Mouse (Mus musculus) lung, embryonic 15.5 days (tissue): ENCODE results near the gene Igsf9. TPM values are rescaled to one million over a fixed set of nuclear protein-coding genes. Genes with fewer than 3 reads are reported as not detected.

ENCODE experiments used
- ATAC-seq: fragments of 200-750 bp; cut with Nextera tagmentation; 2 replicates; pipeline ENCODE4 v1.8.0; 2017; ENCODE audit warnings: moderate number of reproducible peaks, borderline replicate concordance; ENCODE audit not compliant: low FRiP score, low TSS enrichment; ENCODE audit errors: extremely low read depth
- H3K27ac ChIP-seq: fragments of 300-500 bp; sonication (generic); 2 replicates; pipeline ENCODE4 v1.5.1; 2015; ENCODE audit warnings: moderate library complexity, mild to moderate bottlenecking, inconsistent platforms
- H3K27me3 ChIP-seq: fragments of 300-500 bp; sonication (generic); 2 replicates; pipeline ENCODE4 v1.6.1; 2015; ENCODE audit warnings: inconsistent platforms
- H3K36me3 ChIP-seq: fragments of 300-500 bp; sonication (generic); 2 replicates; pipeline ENCODE4 v1.6.1; 2015; ENCODE audit warnings: inconsistent platforms
- H3K4me1 ChIP-seq: fragments of 300-500 bp; sonication (generic); 2 replicates; pipeline ENCODE4 v1.6.1; 2015; ENCODE audit warnings: inconsistent platforms
- H3K4me2 ChIP-seq: fragments of 300-500 bp; sonication (generic); 2 replicates; pipeline ENCODE4 v1.6.1; 2015; ENCODE audit warnings: inconsistent platforms, mild to moderate bottlenecking, moderate library complexity
- H3K4me3 ChIP-seq: fragments of 300-500 bp; sonication (generic); 2 replicates; pipeline ENCODE4 v1.5.1; 2015; ENCODE audit warnings: mild to moderate bottlenecking, inconsistent platforms
- H3K9ac ChIP-seq: fragments of 300-500 bp; sonication (generic); 2 replicates; pipeline ENCODE4 v1.6.1; 2015; ENCODE audit warnings: inconsistent platforms
- H3K9me3 ChIP-seq: fragments of 300-500 bp; sonication (generic); 2 replicates; pipeline ENCODE4 v1.6.1; 2016; ENCODE audit warnings: inconsistent platforms
- WGBS: fragments of 180-500 bp; shearing (Covaris S2); methylation state at CpG from one replicate; pipeline ENCODE4 v1.1.7; 2015; 5-methylcytosine and 5-hydroxymethylcytosine counted together
- polyA plus RNA-seq: library from polyadenylated mRNA; unstranded; fragments of >200 nt; fragmentation: Nextera tagmentation; extraction: Ambion mirVana; gene quantifications from 2 replicates; pipeline ENCODE4 v1.2.1, GENCODE M21; 2015

Gene Igsf9
- polyA plus RNA-seq = 21.7 and 22.5 TPM in 2 replicates

- H3K36me3 ChIP-seq = no peaks in the 10 kb centered on the region
- H3K9ac ChIP-seq = peak within 1 kb of the TSS; percentile 43
- H3K9me3 ChIP-seq = no peaks in the 10 kb centered on the region
- peak within 1 kb of the TSS; percentile 56 for H3K4me3 ChIP-seq
- peak within 1 kb of the TSS; percentile 76 for H3K4me2 ChIP-seq
- no peaks in the 10 kb centered on the region for H3K27me3 ChIP-seq
- WGBS = 0% methylated on average over 38 of the region's 38 CpGs
- peak within 1 kb of the TSS; percentile 92 for H3K27ac ChIP-seq
- ATAC-seq = peak; percentile 95
- H3K4me1 ChIP-seq = peaks cover 33% of the 10 kb centered on the region
Observed at GRCm38 (mm10) chr1:172481540-172482280, at the start of gene Igsf9. Igsf9 (plus strand) TSS chr1:172481788.

- WGBS = 9% methylated on average over 4 of the region's 4 CpGs
- H3K4me3 ChIP-seq = no peak overlapping the region
- H3K36me3 ChIP-seq = no peaks in the 10 kb centered on the region
- H3K9me3 ChIP-seq = no peaks in the 10 kb centered on the region
- H3K9ac ChIP-seq = no peak overlapping the region
- no peak overlapping the region; the same call in 1 of the 2 replicates for H3K27ac ChIP-seq
- ATAC-seq = peak; percentile 76
- peaks cover 16% of the 10 kb centered on the region for H3K4me1 ChIP-seq
- no peaks in the 10 kb centered on the region for H3K27me3 ChIP-seq
- H3K4me2 ChIP-seq = no peak overlapping the region
Observed at GRCm38 (mm10) chr1:172431836-172432586, 49.6 kb upstream of the Igsf9 start.

DNA sequence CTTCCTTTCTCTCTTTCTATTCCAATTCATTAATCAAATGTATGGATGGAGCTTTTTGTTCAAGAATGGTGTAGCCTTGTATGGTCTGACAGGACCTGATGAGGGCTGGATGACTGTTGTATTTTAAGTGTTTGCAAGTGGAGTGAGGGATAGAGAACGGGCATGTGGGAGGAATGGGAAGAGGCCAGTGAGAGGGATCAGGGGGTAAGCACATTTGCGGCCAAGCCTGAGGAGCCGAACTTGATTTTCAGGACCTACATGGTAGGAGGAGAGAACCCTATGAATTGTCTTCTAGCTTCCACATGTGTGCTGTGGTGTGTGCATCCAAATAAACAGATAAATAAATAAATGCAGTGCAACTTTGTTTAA lies 49.0 kb upstream of the Igsf9 start:
- 60% methylated on average over 3 of the region's 3 CpGs for WGBS
- no peak overlapping the region for H3K4me2 ChIP-seq
- no peak overlapping the region; the same call in 1 of the 2 replicates for H3K27ac ChIP-seq

GRCm38 (mm10) chr1:172433012-172433850 lies 48.4 kb upstream of the Igsf9 start:
- no peak overlapping the region for H3K27ac ChIP-seq
- 55% methylated on average over 20 of the region's 20 CpGs for WGBS
- H3K36me3 ChIP-seq = no peaks in the 10 kb centered on the region
- H3K9ac ChIP-seq = no peak overlapping the region
- no peak for ATAC-seq
- peaks cover 16% of the 10 kb centered on the region for H3K4me1 ChIP-seq
- no peak overlapping the region for H3K4me3 ChIP-seq
- H3K4me2 ChIP-seq = no peak overlapping the region
- H3K27me3 ChIP-seq = no peaks in the 10 kb centered on the region
- H3K9me3 ChIP-seq = no peaks in the 10 kb centered on the region

More for the DNA sequence above, 49.0 kb upstream of the Igsf9 start:
- peaks cover 16% of the 10 kb centered on the region for H3K4me1 ChIP-seq
- H3K9me3 ChIP-seq = no peaks in the 10 kb centered on the region
- no peak overlapping the region for H3K9ac ChIP-seq
- no peak overlapping the region for H3K4me3 ChIP-seq
- ATAC-seq = no peak
- no peaks in the 10 kb centered on the region for H3K36me3 ChIP-seq
- H3K27me3 ChIP-seq = no peaks in the 10 kb centered on the region

- no peak for ATAC-seq
- Histone ChIP-seq H3K36me3 (no peaks in the 10 kb centered on the region), H3K9ac (no peak overlapping the region), H3K9me3 (no peaks in the 10 kb centered on the region), H3K4me1 (peaks cover 16% of the 10 kb centered on the region), H3K27me3 (no peaks in the 10 kb centered on the region), H3K4me2 (no peak overlapping the region), H3K4me3 (no peak overlapping the region), H3K27ac (no peak overlapping the region)
- WGBS = 76% methylated on average over 4 of the region's 4 CpGs
Observed at GRCm38 (mm10) chr1:172433851-172434165, 47.8 kb upstream of the Igsf9 start.

- H3K9ac ChIP-seq = no peak overlapping the region
- no peak overlapping the region for H3K4me2 ChIP-seq
- H3K27ac ChIP-seq = no peak overlapping the region
- no peak for ATAC-seq
- H3K4me1 ChIP-seq = peaks cover 11% of the 10 kb centered on the region
- 27% methylated on average over 6 of the region's 6 CpGs for WGBS
- H3K9me3 ChIP-seq = no peaks in the 10 kb centered on the region
- no peak overlapping the region for H3K4me3 ChIP-seq
- no peaks in the 10 kb centered on the region for H3K36me3 ChIP-seq
- no peaks in the 10 kb centered on the region for H3K27me3 ChIP-seq
Observed at GRCm38 (mm10) chr1:172436785-172437184, 44.8 kb upstream of the Igsf9 start.

GRCm38 (mm10) chr1:172438621-172439020 lies 43.0 kb upstream of the Igsf9 start:
- no peaks in the 10 kb centered on the region for H3K4me1 ChIP-seq
- no peak overlapping the region for H3K9ac ChIP-seq
- H3K4me2 ChIP-seq = no peak overlapping the region
- 61% methylated on average over 2 of the region's 2 CpGs for WGBS
- H3K9me3 ChIP-seq = no peaks in the 10 kb centered on the region
- H3K4me3 ChIP-seq = no peak overlapping the region
- H3K27ac ChIP-seq = no peak overlapping the region
- H3K27me3 ChIP-seq = no peaks in the 10 kb centered on the region
- H3K36me3 ChIP-seq = no peaks in the 10 kb centered on the region
- ATAC-seq = no peak

DNA sequence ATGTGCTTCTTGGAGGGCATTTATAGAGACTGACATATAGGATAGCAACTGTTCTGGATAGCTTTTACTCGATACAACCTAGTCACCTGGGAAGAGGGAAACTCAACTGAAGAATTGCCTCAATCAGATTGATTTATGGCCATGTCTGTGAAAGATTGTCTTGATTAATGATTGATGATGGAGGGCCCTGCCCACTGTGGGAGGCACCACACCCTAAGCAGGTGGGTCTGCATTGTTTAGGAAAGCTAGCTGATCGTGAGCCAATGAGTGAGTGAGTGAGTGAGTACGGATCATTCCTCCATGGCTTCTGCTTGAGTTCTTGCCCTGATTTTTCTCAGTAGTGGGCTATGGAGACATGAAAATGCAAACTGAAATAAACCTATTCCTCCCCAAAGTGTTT lies 41.1 kb upstream of the Igsf9 start:
- H3K4me1 ChIP-seq = no peaks in the 10 kb centered on the region
- no peaks in the 10 kb centered on the region for H3K36me3 ChIP-seq
- H3K9ac ChIP-seq = no peak overlapping the region
- H3K9me3 ChIP-seq = no peaks in the 10 kb centered on the region
- H3K27ac ChIP-seq = no peak overlapping the region
- H3K4me3 ChIP-seq = no peak overlapping the region
- 77% methylated on average over 3 of the region's 3 CpGs for WGBS
- H3K4me2 ChIP-seq = no peak overlapping the region
- no peak for ATAC-seq
- H3K27me3 ChIP-seq = no peaks in the 10 kb centered on the region

DNA sequence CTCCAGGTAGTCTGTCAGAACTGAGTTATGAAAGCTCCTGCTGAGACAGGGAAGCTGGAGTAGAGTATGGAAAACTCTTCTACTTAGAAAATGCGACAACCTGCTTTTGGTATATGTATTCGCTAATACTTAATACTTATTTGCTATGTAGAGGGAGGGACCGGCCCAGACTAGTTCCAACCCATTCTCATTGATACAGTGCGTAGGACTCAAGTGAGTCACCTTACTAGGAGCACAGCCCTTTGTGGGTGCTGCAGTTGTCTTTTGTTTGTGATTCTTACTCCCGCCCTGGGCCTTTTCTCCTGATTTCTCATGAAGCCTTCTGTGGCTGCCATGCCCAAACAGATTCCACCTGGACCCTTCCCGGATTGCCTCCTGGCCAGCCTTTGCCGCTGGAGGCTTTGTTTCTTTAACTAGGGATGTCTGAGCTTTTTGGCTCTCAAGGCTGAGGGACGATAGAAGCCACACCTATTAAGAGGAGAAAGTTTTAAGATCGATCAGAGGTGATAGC lies 39.6 kb upstream of the Igsf9 start:
- no peaks in the 10 kb centered on the region for H3K27me3 ChIP-seq
- WGBS = 75% methylated on average over 9 of the region's 9 CpGs
- ATAC-seq = no peak

DNA sequence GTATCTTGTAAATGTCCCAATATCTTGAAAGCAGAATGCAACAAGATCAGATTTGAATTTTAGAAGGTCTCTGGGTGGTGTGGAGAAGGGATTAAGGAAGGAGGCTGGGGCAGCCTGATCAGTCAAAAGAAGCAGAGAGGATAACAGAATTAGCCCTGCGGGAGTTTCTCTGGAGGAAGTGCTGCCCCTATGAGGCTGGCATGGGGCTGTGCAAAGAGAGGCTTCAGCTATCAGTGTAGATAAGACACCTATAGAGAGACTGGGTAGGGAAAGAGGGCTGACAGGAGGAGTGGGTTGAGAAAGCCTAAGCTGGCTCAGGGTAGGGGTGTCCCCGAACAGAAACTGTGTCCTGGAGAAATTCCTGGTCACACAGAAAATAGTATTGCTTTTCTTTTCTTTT lies 31.4 kb upstream of the Igsf9 start:
- no peak overlapping the region for H3K4me3 ChIP-seq
- H3K36me3 ChIP-seq = no peaks in the 10 kb centered on the region
- WGBS = 33% methylated on average over 2 of the region's 2 CpGs
- H3K4me2 ChIP-seq = no peak overlapping the region
- no peak overlapping the region for H3K9ac ChIP-seq
- H3K27ac ChIP-seq = no peak overlapping the region
- no peak for ATAC-seq
- 0 out of 2 replicates have a peak, but pooled peaks cover 3% of the 10 kb centered on the region for H3K4me1 ChIP-seq
- H3K9me3 ChIP-seq = no peaks in the 10 kb centered on the region
- H3K27me3 ChIP-seq = no peaks in the 10 kb centered on the region

More for the DNA sequence above, 39.6 kb upstream of the Igsf9 start:
- Histone ChIP-seq H3K9ac (no peak overlapping the region), H3K4me3 (no peak overlapping the region), H3K4me1 (no peaks in the 10 kb centered on the region), H3K4me2 (no peak overlapping the region), H3K36me3 (no peaks in the 10 kb centered on the region), H3K9me3 (no peaks in the 10 kb centered on the region), H3K27ac (no peak overlapping the region)

GRCm38 (mm10) chr1:172450848-172451470 lies 30.6 kb upstream of the Igsf9 start:
- H3K9me3 ChIP-seq = no peaks in the 10 kb centered on the region
- H3K27me3 ChIP-seq = no peaks in the 10 kb centered on the region
- H3K27ac ChIP-seq = no peak overlapping the region
- 0 out of 2 replicates have a peak, but pooled peaks cover 3% of the 10 kb centered on the region for H3K4me1 ChIP-seq
- 30% methylated on average over 17 of the region's 17 CpGs for WGBS
- H3K4me2 ChIP-seq = no peak overlapping the region
- ATAC-seq = 0 out of 2 replicates have a peak, but pooled peaks have one; percentile 35
- no peaks in the 10 kb centered on the region for H3K36me3 ChIP-seq
- no peak overlapping the region for H3K4me3 ChIP-seq
- H3K9ac ChIP-seq = no peak overlapping the region
